Mouse (Mus musculus): ENCODE measurements around the gene Obox6.
A peak's percentile ranks its signal among the peaks of the same experiment; 100 is the strongest.

Obox6 gene

DNA sequence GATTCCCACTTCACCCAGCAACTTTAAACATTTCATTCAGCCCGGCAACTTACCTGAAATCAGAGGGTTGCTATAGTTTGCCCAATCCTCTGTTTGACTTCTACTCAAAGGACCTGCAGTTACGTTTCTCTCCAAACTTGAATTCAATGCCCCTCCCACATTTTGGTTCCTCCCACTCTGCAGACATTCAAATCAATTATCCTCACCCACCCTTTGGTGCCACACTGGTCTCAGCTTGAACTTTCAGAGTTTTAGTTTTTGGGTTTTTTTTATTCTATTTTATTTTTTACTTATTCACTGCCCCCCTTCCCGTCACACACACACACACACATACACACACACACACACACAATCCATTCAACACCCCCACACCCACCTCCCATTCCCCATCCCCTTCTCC, at the start of gene Obox6:
Obox6 (minus strand) TSS at position 101 of the 400 bp plus-strand sequence.
- DNase-seq (ENCODE audit: low read depth, low spot score) = no peak

DNA sequence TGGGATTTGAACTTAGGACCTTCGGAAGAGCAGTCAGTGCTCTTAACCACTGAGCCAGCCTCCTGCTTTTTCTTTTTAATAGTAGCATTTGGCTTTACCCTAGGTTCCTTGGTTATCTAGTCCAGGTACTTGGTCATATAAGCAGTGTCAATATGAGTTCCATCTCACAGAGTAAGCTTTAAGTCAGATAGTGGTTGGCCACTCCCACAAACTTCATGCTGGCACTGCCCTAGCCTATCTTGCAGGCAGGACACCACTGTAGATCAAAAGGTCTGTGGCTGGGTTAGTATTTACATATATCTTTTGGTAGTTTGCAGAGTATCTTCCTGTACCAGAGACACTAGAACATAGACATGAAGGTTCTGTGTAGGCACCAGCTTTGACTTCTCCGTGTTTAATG, 44.6 kb upstream of the Obox6 start:
- no peak for DNase-seq (ENCODE audit: low read depth, low spot score)

DNA sequence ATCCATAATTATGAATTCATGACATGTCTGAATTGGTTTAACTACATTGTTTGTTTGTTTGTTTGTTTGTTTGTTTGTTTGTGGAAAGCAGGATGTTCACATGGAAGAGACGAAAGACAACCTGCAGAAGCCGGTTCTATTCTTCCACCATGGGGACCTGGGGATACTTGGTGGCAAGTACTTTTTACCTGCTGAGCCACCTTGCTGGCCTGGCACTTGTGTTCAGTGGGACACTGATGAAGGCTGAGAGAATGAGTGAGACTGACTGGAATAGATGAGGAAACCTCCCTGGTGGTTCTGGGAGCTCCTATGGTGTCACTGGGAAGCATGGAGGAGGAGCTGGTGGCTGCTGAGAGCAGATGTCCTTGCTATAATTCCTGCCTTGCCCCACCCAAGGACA, 42.8 kb upstream of the Obox6 start, which contains the start of gene Crxos:
Crxos (plus strand) TSS at position 301 of the 400 bp plus-strand sequence.
- DNase-seq (ENCODE audit: low read depth, low spot score) = no peak

DNA sequence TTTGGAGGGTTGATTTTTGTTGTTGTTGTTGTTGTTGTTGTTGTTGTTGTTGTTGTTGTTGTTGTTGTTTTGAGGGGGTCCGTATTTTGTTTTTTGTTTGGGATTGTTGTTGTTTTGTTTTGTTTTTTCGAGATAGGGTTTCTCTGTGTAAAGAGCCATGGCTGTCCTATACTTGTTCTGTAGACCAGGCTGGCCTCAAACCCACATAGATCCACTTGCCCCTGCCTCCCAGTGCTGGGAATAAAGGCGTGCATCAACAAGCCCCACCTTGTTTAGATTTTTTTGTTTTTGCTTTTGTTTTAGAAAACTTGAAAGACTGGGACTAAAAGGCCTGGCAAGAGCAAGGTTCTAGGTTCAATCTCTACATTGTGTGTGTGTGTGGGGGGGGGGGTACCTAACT, 42.4 kb upstream of the Obox6 start:
- DNase-seq (ENCODE audit: low read depth, low spot score) = no peak

DNA sequence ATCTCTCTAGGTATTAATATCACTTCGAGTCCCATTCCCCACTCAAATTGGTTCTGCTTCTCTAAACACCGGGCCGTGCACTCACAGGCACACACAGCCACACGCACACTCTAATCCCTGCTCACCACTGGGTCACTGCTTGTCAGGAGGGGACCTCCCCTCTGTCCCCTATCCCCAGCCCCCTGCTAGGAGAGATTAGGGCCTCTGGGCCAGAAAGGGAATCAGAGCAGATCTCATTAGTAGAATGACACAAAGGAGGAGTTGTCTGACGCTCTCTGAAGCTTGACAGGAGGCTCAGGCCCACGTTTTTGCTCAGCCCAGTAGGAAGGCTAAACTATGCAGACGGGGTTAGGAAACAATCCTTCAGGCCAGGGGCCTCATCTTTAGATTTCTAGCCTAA, 41.9 kb upstream of the Obox6 start:
- peak; percentile 86 for DNase-seq (ENCODE audit: low read depth, low spot score)

DNA sequence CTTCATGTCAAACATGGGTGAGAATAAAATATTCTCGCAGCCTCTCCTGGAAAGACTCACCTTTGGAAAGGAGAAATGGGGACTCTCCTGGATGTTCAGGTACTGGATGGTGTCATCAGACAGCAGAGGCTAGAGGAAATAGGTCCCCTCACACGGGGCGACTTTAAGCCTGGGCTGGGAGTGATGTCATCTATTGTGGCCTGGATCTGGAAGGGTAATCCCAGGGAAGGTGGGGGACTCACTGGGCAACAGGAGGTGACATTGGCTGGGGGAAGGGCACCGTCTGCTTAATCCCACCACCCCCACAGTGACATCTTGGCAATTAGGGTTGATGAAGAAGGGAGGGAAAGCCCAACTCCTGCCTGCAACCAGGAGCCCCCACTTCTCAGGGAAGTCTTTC, 40.3 kb upstream of the Obox6 start, which contains the start of gene Crx:
Crx (minus strand) TSS at position 213 of the 400 bp plus-strand sequence.
- DNase-seq (ENCODE audit: low read depth, low spot score) = peak; percentile 87

DNA sequence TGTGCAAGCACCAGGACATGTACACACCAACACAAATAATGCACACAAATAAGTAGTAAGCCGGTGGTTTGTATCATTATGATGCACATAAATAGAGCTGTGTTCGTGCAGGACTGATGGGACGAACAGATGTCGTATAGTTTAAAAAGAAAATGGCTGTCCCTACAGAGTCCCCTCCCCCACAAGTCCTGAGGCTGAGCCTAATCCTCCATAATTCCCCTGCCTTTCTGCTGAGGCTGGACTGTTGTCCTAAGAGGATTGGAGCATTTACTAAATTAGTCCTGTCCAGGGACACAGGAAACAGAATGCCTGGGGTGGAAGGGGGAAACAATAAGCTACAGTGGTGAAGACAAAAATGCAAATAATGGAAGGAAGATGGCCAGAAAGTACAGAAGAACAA, 24.6 kb upstream of the Obox6 start:
- peak; percentile 88 for DNase-seq (ENCODE audit: low read depth, low spot score)

DNA sequence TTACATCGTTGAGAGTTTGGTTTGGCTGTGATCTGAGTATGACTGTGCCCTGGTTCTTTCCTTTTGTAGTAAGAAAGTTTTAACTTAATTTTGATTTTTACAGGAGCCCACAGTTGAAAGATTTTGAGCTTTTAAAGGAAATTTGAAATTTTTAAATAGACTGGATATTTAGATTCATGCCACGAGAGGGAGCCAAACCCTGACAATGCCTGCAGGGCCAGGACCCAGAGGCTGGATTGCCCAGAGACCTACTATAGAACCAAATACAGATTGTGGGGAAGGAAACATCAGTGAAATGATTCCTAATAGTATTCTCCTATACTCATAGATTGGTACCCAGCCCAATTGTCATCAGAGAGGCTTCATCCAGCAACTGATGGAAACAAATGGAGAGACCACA, 20.2 kb upstream of the Obox6 start:
- no peak for DNase-seq (ENCODE audit: low read depth, low spot score)

Measured in retina, postnatal 7 days (tissue).